Mouse (Mus musculus): Measurements from ENCODE around the gene Notch4.

GRCm38 (mm10) chr17:34556406-34556805 is 7.7 kb upstream of the Notch4 start:
- TF ChIP-seq CTCF (IDR thresholded peaks at IDR 0.05; ENCODE audit: low read depth) (no peak), EP300 (IDR thresholded peaks at IDR 0.05; ENCODE audit: low read depth) (no peak)

All from heart, postnatal 0 days (tissue).